Mouse (Mus musculus) adrenal gland, adult 8-10 months (tissue): ENCODE results near the gene Olfr895. TPM values are rescaled to one million over a fixed set of nuclear protein-coding genes. Genes with fewer than 3 reads are reported as not detected.

Experiments used
- DNase-seq: peaks from one replicate; pipeline ENCODE4 v3.0.0; 2022
- total RNA-seq, 4 experiments: library from RNA; stranded (reverse); gene quantifications; 2 replicates each; pipeline ENCODE4 v1.2.4; 2022

Gene Olfr895
- total RNA-seq: not detected

GRCm38 (mm10) chr9:38267551-38267950 is at the start of gene Olfr895:
Olfr895 (plus strand) TSS chr9:38267851.
- no peak for DNase-seq

- no peak for DNase-seq
Observed at GRCm38 (mm10) chr9:38252474-38252873, 15.2 kb upstream of the Olfr895 start, which contains the start of gene Olfr143. Olfr143 (plus strand) TSS chr9:38252774.

GRCm38 (mm10) chr9:38290807-38291206 is 23.2 kb downstream of the Olfr895 start, which contains the start of gene Olfr896-ps1:
Olfr896-ps1 (plus strand) TSS chr9:38291107.
- DNase-seq: no peak

Other genes with a start within 250 kb of the Olfr895 start
- gene Olfr883, start 242.0 kb upstream of the Olfr895 start, total RNA-seq: not detected
- gene Olfr884, start 221.3 kb upstream of the Olfr895 start, total RNA-seq: not detected
- gene Olfr885, start 206.5 kb upstream of the Olfr895 start, total RNA-seq: not detected
- not detected for gene Olfr887, start 183.8 kb upstream of the Olfr895 start, total RNA-seq
- not detected for gene Olfr888, start 159.7 kb upstream of the Olfr895 start, total RNA-seq
- under 1 TPM; 0.03 to 0.34 (median 0.17) TPM for gene Olfr889, start 152.7 kb upstream of the Olfr895 start, total RNA-seq
- not detected for gene Olfr890, start 125.3 kb upstream of the Olfr895 start, total RNA-seq
- not detected for gene Olfr891, start 87.0 kb upstream of the Olfr895 start, total RNA-seq
- not detected for gene Olfr893, start 59.5 kb upstream of the Olfr895 start, total RNA-seq
- gene Olfr894, start 49.8 kb upstream of the Olfr895 start, total RNA-seq: not detected
- gene Olfr143, start 15.1 kb upstream of the Olfr895 start, total RNA-seq: not detected
- gene Olfr896-ps1, start 23.3 kb downstream of the Olfr895 start, total RNA-seq: not detected
- gene Olfr25, start 61.2 kb downstream of the Olfr895 start, total RNA-seq: not detected
- not detected for gene Olfr898, start 80.6 kb downstream of the Olfr895 start, total RNA-seq
- not detected for gene Olfr250, start 99.0 kb downstream of the Olfr895 start, total RNA-seq
- gene Olfr251, start 109.2 kb downstream of the Olfr895 start, total RNA-seq: not detected
- gene Olfr147, start 133.8 kb downstream of the Olfr895 start, total RNA-seq: not detected
- not detected for gene Olfr901, start 161.6 kb downstream of the Olfr895 start, total RNA-seq
- not detected for gene Olfr902, start 179.8 kb downstream of the Olfr895 start, total RNA-seq
- gene Olfr904, start 195.3 kb downstream of the Olfr895 start, total RNA-seq: not detected
- under 1 TPM in 1 of 4 experiments, not detected in 3; 0.06 TPM for gene Olfr905, start 203.3 kb downstream of the Olfr895 start, total RNA-seq
- not detected for gene Olfr906, start 219.2 kb downstream of the Olfr895 start, total RNA-seq
- gene Olfr907, start 227.9 kb downstream of the Olfr895 start, total RNA-seq: not detected